Mouse (Mus musculus) hindbrain, embryonic 15.5 days (tissue): ENCODE measurements at regions not wholly inside any gene's neighbourhood (a gene's known extent, or its start where the extent isn't known, plus 50 kb on each side); places are given as distances from the start of the nearest gene placed in this dataset.

Experiments
- ATAC-seq: fragments of 200-750 bp; cut with Nextera tagmentation; 2 replicates; pipeline ENCODE4 v1.8.0; 2017; ENCODE audit warnings: low read depth, moderate number of reproducible peaks, moderate TSS enrichment; ENCODE audit not compliant: low FRiP score
- H3K27ac ChIP-seq: fragments of 300-500 bp; sonication (generic); replicated peaks from 2 replicates; pipeline ENCODE4 v1.5.1; 2015; ENCODE audit warnings: mild to moderate bottlenecking, inconsistent platforms
- H3K27me3 ChIP-seq: fragments of 300-500 bp; sonication (generic); 2 replicates; pipeline ENCODE4 v1.6.1; 2015; ENCODE audit warnings: control low read depth, inconsistent platforms
- H3K36me3 ChIP-seq: fragments of 300-500 bp; sonication (generic); 2 replicates; pipeline ENCODE4 v1.6.1; 2015; ENCODE audit warnings: control low read depth, inconsistent platforms
- H3K4me1 ChIP-seq: fragments of 300-500 bp; sonication (generic); replicated peaks from 2 replicates; pipeline ENCODE4 v1.6.1; 2015; ENCODE audit warnings: control low read depth, inconsistent platforms
- H3K4me2 ChIP-seq: fragments of 300-500 bp; sonication (generic); 2 replicates; pipeline ENCODE4 v1.6.1; 2015; ENCODE audit warnings: moderate library complexity, mild to moderate bottlenecking, inconsistent platforms
- H3K4me3 ChIP-seq: fragments of 300-500 bp; sonication (generic); 2 replicates; pipeline ENCODE4 v1.5.1; 2015; ENCODE audit warnings: mild to moderate bottlenecking, inconsistent platforms
- H3K9ac ChIP-seq: fragments of 300-500 bp; sonication (generic); 2 replicates; pipeline ENCODE4 v1.6.1; 2015; ENCODE audit warnings: inconsistent platforms
- H3K9me3 ChIP-seq: fragments of 300-500 bp; sonication (generic); 2 replicates; pipeline ENCODE4 v1.6.1; 2016; ENCODE audit warnings: control low read depth, inconsistent platforms
- WGBS: fragments of 180-500 bp; shearing (Covaris S2); methylation state at CpG from one replicate; pipeline ENCODE4 v1.1.7; 2015; 5-methylcytosine and 5-hydroxymethylcytosine counted together

DNA sequence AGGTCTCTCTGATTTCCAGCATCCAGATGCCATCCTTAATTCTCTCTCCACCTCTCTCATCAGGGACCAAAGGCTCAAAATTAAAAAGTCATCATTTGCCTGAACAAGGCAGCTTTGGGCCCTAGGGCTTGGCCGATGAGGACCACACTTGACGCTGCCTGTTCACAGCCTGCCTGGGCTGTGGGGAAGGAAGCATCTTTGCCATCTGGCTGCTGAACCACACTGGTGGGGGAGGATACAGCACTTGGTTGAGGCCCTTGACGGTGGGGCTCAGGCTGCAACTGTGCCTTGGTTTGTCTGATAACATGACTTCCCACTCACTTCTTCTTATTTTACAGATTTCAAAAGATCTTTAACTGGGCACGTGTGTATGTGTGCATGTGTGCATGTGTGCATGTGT lies 161.5 kb upstream of the N4bp1 start:
- peaks cover 7% of the 10 kb centered on the region; the same call in 1 of the 2 replicates for H3K4me1 ChIP-seq
- no peak for ATAC-seq
- H3K9me3 ChIP-seq: no peaks in the 10 kb centered on the region
- no peaks in the 10 kb centered on the region for H3K27me3 ChIP-seq
- H3K4me2 ChIP-seq: no peak overlapping the region
- H3K9ac ChIP-seq: no peak overlapping the region
- 67% methylated on average over 4 of the region's 4 CpGs for WGBS
- H3K27ac ChIP-seq: no peak overlapping the region
- no peaks in the 10 kb centered on the region for H3K36me3 ChIP-seq
- H3K4me3 ChIP-seq: no peak overlapping the region

DNA sequence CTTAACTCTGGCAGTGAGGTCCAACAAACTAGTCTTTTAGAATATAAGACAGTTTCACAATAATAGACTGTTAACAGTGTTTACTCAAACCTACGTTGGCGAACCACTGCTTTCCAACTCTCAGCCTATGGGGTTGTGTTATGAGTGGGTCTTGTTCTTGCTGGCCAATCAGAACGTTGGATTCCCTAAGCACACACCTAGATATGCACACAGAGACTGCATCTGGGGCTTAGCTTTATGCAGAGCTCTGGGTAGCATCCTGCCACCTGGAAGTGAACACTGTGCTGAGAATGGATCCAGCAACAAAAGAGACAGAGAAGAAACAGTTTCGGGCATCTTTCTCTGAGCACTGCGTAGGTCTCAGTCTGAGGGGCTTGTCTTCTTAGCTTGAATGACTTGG lies 158.0 kb upstream of the N4bp1 start:
- Histone ChIP-seq H3K36me3 (no peaks in the 10 kb centered on the region), H3K4me3 (no peak overlapping the region), H3K9me3 (no peaks in the 10 kb centered on the region), H3K27me3 (no peaks in the 10 kb centered on the region), H3K4me1 (peaks cover 17% of the 10 kb centered on the region), H3K9ac (no peak overlapping the region), H3K4me2 (no peak overlapping the region), H3K27ac (no peak overlapping the region)
- WGBS: 85% methylated on average over 5 of the region's 5 CpGs
- no peak for ATAC-seq

DNA sequence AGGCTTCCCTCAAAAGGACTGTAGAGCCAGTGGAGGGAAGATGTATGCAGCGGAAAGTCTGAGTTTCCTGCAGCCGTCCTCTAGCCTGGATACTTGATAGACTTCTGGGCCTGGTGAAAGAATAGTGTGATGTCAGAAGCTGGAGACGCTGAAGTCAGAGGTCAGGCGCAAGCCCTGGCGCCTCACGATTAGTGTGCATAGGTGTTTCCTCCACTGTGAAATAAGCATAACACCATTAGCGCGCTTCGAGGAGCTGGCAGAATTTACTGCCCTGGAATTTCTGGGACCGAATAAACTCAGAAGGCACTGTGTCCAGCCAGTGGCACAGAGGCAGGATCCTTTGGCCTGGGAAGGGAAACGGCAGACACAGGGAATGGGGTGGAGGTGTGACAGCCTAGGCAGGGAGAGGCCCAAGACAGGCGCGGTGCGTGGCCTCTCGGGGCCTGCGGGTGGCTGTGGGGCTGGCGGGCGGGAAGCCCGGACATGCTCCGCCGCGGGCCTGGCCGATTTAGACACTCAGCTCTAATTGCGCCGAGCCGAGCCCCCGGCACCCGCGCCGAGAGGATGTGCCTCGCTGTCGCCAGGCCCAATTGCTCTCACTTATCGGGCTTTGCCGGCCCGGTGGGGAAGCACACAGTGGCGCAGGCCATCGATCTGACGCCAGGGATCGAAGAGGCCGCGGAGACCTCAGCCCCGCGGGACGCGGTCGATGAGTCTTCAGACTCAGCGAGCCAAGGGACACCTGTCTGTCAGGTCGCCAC lies 152.7 kb upstream of the N4bp1 start:
- Histone ChIP-seq H3K27me3 (0 out of 2 replicates have a peak, but pooled peaks cover 6% of the 10 kb centered on the region), H3K27ac (0 out of 2 replicates have a peak overlapping the region, but pooled peaks have one; percentile 20), H3K4me2 (peak overlapping the region; percentile 89), H3K4me3 (peak overlapping the region; percentile 38), H3K9me3 (no peaks in the 10 kb centered on the region), H3K4me1 (peaks cover 16% of the 10 kb centered on the region), H3K36me3 (no peaks in the 10 kb centered on the region), H3K9ac (peak overlapping the region; percentile 39)
- WGBS: 3% methylated on average over 48 of the region's 48 CpGs
- peak; percentile 34; the same call in 1 of the 2 replicates for ATAC-seq

DNA sequence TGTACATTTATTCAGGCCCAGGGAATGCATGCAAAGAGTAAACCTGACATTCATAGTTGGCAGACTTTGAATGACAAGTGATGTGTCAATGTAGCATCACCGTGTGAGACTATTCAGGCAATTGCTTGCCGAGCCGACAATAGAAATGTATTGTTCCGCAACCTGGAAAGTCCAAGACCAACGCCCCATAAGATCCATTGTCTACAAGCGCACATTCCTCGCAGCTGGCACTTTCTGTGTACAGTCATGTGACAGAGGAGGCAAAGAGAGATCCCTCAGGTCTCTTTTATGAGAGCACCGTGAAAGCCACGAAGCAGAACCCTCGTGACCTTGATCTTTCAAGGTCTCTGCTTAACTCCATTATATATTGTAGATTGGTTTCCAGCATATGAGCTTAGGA lies 150.9 kb upstream of the N4bp1 start:
- no peak overlapping the region for H3K4me3 ChIP-seq
- H3K9me3 ChIP-seq: no peaks in the 10 kb centered on the region
- no peak overlapping the region for H3K27ac ChIP-seq
- no peaks in the 10 kb centered on the region for H3K36me3 ChIP-seq
- no peak for ATAC-seq
- H3K4me2 ChIP-seq: no peak overlapping the region
- 59% methylated on average over 10 of the region's 10 CpGs for WGBS
- H3K27me3 ChIP-seq: 0 out of 2 replicates have a peak, but pooled peaks cover 6% of the 10 kb centered on the region
- no peak overlapping the region for H3K9ac ChIP-seq
- H3K4me1 ChIP-seq: peaks cover 16% of the 10 kb centered on the region

DNA sequence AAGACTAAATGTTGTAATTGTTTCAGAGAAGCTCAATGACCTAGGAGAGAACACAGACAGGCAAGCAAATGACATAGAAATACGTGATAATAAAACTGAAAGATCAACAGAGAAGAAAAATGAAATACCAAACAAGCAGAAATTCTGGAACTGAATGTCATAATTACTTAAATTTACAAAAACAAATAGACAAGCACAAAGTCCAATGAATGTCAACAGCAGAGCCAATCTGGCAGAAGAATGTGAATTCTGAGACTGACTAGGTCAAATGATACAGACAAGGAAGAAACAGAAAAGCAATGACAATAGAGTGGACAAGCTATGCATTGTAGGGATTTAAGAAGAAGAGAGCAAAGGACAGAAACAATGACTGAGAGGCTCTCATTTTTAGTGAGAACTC lies 143.1 kb upstream of the N4bp1 start:
- WGBS: 80% methylated on average over 1 of the region's 1 CpGs
- no peak for ATAC-seq
- Histone ChIP-seq H3K36me3 (no peaks in the 10 kb centered on the region), H3K4me3 (no peak overlapping the region), H3K9ac (no peak overlapping the region), H3K4me1 (no peaks in the 10 kb centered on the region), H3K27ac (no peak overlapping the region), H3K27me3 (no peaks in the 10 kb centered on the region), H3K9me3 (no peaks in the 10 kb centered on the region), H3K4me2 (no peak overlapping the region)

DNA sequence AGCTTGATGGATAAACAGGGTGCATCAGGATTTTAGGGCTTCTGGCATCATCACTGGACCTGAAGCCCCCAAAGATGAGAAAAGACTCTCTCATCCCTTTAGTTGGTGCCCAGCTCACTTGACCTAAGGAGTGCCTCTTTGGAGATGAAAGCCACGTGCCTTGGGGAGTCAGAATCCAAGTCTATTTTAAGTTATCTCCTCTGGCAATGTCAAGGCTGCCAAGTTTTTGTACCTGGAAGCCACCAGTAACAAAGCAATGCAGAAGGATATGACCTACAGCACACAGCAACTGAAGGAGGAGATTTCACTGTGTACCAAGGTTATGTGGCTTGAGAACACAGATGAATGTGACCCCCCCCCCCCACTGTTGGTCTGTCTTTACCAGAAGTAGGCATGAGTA lies 140.9 kb upstream of the N4bp1 start:
- Histone ChIP-seq H3K36me3 (no peaks in the 10 kb centered on the region), H3K9ac (no peak overlapping the region), H3K9me3 (no peaks in the 10 kb centered on the region), H3K4me3 (no peak overlapping the region), H3K4me2 (no peak overlapping the region), H3K4me1 (no peaks in the 10 kb centered on the region), H3K27me3 (no peaks in the 10 kb centered on the region), H3K27ac (no peak overlapping the region)
- ATAC-seq: no peak
- WGBS: 63% methylated on average over 1 of the region's 1 CpGs

DNA sequence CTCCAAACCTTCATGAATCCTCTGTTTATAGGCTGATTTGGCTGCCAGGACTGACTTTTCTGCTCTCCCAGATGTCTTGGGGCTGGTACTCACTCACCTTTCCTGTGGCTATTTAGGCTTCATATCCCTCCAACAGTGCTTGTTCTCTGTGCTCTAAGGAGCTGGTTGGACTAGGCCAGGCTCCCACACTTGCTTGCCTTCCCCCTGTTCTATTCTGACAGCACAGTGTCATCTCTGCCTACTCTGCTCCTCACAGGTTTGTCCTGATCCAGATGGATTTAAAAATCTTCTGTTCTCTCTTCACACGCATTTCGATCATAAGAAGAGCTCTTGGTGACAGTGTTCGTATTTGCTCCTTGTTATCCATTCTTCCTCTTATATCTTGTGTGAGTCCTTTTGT lies 134.7 kb upstream of the N4bp1 start:
- Histone ChIP-seq H3K4me1 (no peaks in the 10 kb centered on the region), H3K4me3 (no peak overlapping the region), H3K9ac (no peak overlapping the region), H3K27me3 (no peaks in the 10 kb centered on the region), H3K36me3 (no peaks in the 10 kb centered on the region), H3K9me3 (no peaks in the 10 kb centered on the region), H3K4me2 (no peak overlapping the region), H3K27ac (no peak overlapping the region)
- WGBS: 96% methylated on average over 3 of the region's 3 CpGs
- no peak for ATAC-seq

DNA sequence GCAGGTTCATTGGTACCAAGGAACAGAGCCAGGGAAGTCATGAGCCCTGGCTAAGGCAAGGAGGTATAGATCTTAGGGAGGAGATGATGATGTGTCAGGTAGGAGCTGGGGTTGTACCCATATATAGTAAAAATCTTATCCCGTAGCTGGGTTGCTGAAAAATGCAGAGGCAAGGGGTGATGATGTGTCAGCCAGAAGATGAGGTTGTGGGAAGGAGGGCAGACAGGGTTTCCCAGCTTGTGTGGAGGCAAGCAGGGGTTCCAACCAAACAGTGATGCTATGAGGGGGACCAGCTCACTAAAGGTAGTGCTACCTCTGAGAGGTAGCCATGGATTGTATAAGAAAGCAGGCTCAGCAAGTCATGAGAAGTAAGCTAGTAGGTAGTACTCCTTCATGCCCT lies 90.5 kb upstream of the N4bp1 start:
- no peak overlapping the region for H3K9ac ChIP-seq
- no peak for ATAC-seq
- H3K9me3 ChIP-seq: no peaks in the 10 kb centered on the region
- H3K36me3 ChIP-seq: no peaks in the 10 kb centered on the region
- H3K4me2 ChIP-seq: no peak overlapping the region
- H3K4me3 ChIP-seq: no peak overlapping the region
- H3K4me1 ChIP-seq: no peaks in the 10 kb centered on the region
- no peaks in the 10 kb centered on the region for H3K27me3 ChIP-seq
- H3K27ac ChIP-seq: no peak overlapping the region
- 84% methylated on average over 1 of the region's 1 CpGs for whole genome bisulfite sequencing

DNA sequence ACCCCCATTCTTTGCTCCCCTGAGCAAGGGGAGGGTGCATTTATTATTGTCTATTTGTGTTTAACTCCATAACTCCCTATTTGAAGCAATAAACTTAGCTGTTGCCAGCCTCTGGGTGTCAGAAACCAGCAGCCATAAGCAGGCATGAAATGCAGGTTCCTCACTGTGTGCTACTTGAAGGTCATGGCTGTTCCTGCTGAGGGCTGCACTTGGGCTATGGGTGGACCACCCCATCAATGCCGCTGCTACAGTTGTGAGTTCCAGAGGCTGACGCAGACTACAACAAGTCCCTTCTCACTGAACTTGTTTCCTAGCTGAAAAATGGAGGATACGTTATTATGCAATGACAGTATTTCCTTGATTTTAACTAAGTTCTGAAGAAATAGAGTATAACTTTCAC lies 86.7 kb upstream of the N4bp1 start:
- H3K9me3 ChIP-seq: no peaks in the 10 kb centered on the region
- WGBS: 95% methylated on average over 3 of the region's 3 CpGs
- H3K27ac ChIP-seq: no peak overlapping the region
- no peak overlapping the region for H3K4me2 ChIP-seq
- H3K27me3 ChIP-seq: no peaks in the 10 kb centered on the region
- no peak for ATAC-seq
- no peaks in the 10 kb centered on the region for H3K4me1 ChIP-seq
- no peak overlapping the region for H3K4me3 ChIP-seq
- H3K9ac ChIP-seq: no peak overlapping the region
- H3K36me3 ChIP-seq: no peaks in the 10 kb centered on the region

DNA sequence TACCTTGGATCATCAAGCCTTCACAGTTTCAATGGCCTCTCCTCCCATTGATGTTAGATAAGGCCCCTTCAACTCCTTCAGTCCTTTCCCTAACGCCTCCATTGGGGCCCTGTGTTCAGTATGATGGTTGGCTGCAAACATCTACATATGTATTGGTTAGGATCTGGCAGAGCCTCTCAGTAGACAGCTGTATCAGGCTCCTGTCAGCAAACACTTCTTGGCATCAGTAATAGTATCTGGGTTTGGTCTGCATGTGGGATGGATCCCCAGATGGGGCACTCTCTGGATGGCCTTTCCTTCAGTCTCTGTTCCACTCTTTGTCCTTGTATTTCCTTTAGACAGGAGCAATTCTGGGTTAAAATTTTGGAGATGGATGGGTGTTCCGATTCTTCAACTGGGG lies 84.0 kb upstream of the N4bp1 start:
- Histone ChIP-seq H3K27me3 (no peaks in the 10 kb centered on the region), H3K9me3 (no peaks in the 10 kb centered on the region), H3K27ac (no peak overlapping the region), H3K9ac (no peak overlapping the region), H3K4me2 (no peak overlapping the region), H3K36me3 (no peaks in the 10 kb centered on the region), H3K4me1 (no peaks in the 10 kb centered on the region), H3K4me3 (no peak overlapping the region)
- 92% methylated on average over 2 of the region's 2 CpGs for WGBS
- no peak for ATAC-seq

DNA sequence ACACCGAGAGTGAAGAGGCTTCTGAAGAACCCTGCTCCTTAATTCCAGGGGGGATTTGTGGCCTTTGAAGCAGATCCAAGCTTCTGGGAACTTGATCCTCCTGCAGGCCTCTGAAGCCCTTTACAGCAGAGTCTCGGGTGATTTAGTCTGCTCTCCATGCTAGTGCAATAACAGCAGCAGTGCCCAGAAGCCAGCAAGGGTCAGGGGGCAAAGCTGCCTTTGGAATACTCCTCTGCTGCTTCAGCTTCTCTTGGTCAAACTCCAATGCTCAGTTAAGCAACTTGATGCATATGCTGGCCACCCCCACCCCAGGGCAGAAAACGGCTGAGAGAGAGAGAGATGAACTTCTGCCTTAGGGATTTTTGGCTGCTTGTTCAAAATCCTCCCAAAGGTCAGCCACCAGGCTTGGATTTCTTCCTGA lies 82.8 kb upstream of the N4bp1 start:
- Histone ChIP-seq H3K27me3 (no peaks in the 10 kb centered on the region), H3K4me3 (no peak overlapping the region), H3K9me3 (no peaks in the 10 kb centered on the region), H3K4me1 (no peaks in the 10 kb centered on the region), H3K27ac (no peak overlapping the region), H3K4me2 (no peak overlapping the region), H3K9ac (no peak overlapping the region), H3K36me3 (no peaks in the 10 kb centered on the region)
- ATAC-seq: no peak
- 43% methylated on average over 3 of the region's 3 CpGs for WGBS

DNA sequence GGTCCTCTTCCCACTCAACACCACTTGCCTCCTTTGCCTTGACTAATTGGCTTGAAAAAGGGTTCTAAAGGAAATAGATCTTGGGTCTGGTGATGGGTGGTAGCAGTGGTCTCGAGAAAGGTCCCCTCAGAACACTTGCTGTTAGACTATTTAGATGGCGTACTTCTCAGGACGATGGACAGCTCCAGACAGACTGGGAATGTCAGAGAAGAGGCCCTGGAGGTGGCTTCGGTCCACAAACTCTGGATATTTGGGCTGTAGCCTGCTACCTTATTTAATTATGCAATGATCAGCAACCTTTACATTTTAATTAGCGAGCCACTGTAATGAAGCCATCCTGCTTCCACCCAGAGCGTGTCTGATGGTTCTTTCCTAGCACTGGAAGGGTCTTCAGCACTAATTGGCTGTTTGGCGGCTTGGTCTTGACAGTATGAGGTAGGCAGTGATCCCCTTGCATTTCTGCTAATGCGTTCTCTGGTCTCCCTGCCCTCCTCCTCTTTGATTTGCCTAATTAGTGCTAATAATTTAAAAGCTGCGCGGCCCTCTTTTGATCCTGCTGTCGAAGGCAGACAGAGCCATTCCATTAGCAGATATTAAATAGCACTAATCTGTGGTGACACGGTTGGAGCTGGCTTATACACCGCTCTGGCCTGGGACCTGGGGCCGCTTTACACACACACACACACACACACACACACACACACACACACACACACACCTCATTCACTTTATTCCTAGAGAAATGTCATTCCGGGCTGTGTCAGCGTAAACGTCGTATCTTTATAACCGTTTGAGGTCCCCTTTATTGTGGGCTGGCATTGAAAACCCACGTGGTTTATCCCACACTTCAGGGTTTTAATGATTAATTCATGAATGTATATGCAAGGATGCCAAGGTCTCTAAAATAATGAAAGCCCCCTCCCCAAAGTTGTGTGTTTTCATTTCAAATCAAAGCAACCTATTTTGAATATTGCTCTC lies 76.4 kb upstream of the N4bp1 start:
- H3K4me3 ChIP-seq: no peak overlapping the region
- no peaks in the 10 kb centered on the region for H3K36me3 ChIP-seq
- no peak overlapping the region for H3K4me2 ChIP-seq
- H3K9ac ChIP-seq: no peak overlapping the region
- no peaks in the 10 kb centered on the region for H3K27me3 ChIP-seq
- WGBS: 40% methylated on average over 20 of the region's 20 CpGs
- peak; percentile 73; the same call in 1 of the 2 replicates for ATAC-seq
- H3K27ac ChIP-seq: 0 out of 2 replicates have a peak overlapping the region, but pooled peaks have one; percentile 8
- H3K4me1 ChIP-seq: peaks cover 7% of the 10 kb centered on the region; the same call in 1 of the 2 replicates
- no peaks in the 10 kb centered on the region for H3K9me3 ChIP-seq
